Mouse (Mus musculus) adrenal gland, adult 18-20 months (tissue): ENCODE data around the gene Lyrm7. TPM values are rescaled to one million over a fixed set of nuclear protein-coding genes. Genes with fewer than 3 reads are reported as not detected.
"Not testable (repeated sequence)": the region's sequence is repeated elsewhere in the genome, so short reads cannot be mapped to it uniquely, and the experiment has no call there.

Experiments used
- DNase-seq, 2 experiments: peaks; one replicate each; pipeline ENCODE4 v3.0.0; 2021 to 2022; ENCODE audit warnings: low spot score in 2 of 2
- long read RNA-seq, 2 experiments: library from polyadenylated mRNA; stranded (forward); transcript quantifications; one replicate each; pipeline ENCODE4 v2.0.0; 2021
- total RNA-seq, 2 experiments: library from RNA; stranded (reverse); gene quantifications; 1 replicate in 1 of 2; 2 replicates in 1 of 2; pipeline ENCODE4 v1.2.3; 2021

Lyrm7 gene
- total RNA-seq: 10 to 100 TPM in 1 of 2 experiments, 1 to 10 TPM in 1; 8.4 to 22.2 TPM
- long read RNA-seq, experiment 1, partial matches to known transcripts: 0 of 3 reads
- long read RNA-seq, experiment 1, other reads (novel, unspliced or antisense): 1 of 3 reads
- long read RNA-seq, experiment 2, transcript Lyrm7-205 (5 exons, 3,431 nt): major isoform, 7 of 11 reads
- long read RNA-seq, experiment 2, partial matches to known transcripts: 0 of 11 reads
- long read RNA-seq, experiment 2, other reads (novel, unspliced or antisense): 4 of 11 reads

DNA sequence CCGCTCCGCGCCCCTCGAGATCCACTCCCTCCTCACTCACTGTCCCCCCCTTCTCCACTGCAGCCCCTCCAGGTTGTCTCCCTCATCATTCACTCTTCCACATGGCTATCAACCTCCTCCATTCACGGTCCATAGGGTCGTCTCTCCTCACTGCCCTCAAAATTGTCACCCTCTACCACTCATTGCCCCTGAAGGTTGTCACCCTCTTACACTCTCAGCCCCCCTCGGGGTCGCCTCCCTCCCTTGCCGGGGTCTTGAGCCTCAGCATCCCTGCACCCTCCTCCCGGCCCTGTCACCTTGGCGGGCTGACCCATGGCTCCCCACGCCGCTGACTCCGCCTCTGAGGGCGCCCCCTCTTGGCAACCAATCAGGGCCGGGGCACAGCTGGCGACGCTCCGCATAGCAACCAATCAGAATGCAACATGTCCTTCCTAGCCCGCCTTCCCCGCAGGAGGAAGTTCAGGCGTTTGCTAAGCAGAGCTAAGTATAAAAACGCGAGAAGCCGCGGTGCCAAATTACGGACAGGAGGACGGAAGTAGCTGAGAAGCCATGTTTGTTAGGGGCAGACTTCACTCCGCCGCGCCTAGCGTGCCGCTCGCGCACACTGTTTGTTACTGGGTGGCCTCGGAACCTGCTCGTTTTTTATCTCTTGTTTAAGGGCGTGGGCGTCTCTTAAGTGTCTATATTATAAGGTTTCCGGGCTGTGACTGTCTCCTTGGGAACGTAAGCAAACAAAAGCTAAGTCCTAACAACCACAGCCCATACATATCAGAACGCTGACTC is at the start of gene Lyrm7:
Gene Lyrm7, minus strand, starts transcription at position 661 of the 783 bp plus-strand sequence.
- DNase-seq: peak; percentile 93 to 94

DNA sequence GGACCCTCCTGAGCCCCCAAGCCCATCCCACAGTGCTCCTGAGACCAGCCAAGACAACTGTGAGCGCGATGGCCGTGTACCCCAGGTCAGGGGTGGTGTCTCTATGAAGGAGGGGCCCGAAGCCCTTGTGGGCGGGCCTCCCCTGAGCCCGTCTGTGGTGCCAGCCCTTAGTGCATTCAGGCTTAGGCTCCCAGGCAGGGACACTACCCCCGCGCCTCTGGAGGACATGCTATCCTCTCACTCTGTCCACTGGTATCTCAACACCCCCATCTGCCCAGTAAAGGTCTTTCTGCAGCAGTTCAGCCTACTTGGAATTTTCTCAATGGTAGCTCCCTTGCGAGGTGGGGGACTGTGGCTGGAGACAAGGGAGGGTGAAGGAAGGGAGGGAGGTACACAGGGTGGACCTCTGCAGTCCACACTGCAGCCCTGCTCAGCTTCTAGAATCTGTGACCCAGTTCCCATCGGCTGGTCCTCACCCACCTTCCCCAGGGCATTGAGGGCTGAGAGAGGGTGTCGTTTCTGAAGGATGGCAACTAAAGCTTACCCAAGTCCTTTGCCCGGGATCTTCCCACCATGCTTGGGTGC is 49.5 kb upstream of the Lyrm7 start:
- no peak for DNase-seq

DNA sequence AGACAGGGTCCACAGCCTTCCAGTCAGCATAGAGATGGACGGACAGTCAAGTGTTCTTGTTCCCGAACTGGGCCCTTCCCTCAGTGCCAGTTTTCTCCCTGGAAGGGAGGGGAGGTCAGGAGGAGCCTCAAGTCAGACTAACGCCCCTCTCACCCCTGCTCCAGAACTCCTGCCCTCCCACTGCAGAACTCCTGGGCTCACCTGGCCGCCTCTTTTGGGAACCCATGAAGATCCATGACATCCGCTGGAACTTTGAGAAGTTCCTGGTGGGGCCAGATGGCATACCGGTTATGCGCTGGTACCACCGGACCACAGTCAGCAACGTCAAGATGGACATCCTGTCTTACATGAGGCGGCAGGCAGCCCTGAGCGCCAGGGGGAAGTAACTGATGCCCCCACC is 48.6 kb upstream of the Lyrm7 start:
- no peak for DNase-seq

DNA sequence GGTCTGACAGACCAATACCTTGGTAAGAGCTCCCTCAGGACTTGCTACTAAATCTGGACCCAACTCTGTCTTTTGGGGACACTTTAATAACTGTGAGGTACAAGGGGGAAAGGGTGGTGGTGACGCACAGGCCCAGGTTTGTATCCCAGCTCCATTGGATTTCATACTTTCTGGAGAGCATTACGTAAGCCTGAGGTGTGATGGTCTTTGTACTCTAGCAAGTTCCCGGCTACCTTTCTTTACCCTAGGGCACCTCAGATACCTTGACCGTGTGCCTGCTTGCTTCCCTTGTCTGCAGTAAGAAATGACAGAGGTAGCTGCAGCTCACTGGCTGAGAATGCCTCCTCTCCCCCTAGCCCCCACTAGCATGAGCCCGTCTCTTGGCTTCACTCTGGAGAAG is 46.5 kb upstream of the Lyrm7 start:
- no peak for DNase-seq

DNA sequence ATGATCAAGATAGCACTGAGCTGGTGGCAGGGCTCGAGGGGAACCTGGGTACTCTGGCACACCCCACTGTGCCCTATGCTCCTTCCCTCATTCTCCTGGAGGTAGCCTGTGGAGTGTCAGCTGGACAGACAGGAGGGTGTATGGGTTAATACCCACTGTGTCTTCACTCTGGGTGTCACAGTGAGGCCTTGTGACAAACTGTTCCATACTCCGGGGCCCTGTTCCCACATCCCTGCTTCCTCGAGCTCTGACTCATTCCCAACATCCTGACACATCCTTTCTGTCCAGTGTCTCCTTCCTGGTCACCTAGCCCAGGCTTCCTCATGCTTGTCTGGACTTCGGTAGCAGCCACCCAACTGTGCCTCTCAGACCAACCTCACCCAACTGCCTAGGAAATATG is 45.8 kb upstream of the Lyrm7 start:
- no peak for DNase-seq

DNA sequence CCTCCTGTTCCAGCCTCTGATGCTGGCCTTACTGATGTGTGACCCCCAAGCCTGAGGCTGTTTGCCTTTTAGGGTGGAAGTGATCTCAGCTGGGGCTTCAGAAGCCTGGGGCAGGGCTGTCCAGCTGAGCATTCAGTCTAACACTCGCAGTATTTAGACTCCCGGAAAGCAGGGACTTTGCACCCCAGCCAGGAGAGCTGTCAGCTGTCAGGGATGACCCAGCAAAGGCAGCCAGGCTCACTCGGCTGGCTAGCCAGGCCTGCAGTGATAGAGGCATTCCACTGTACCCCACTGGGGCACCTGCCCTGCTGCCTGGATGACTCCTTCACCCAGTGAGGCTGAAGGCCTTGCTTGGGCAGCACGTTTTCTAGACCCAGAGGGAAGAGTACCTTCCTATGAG is 45.2 kb upstream of the Lyrm7 start:
- no peak for DNase-seq

DNA sequence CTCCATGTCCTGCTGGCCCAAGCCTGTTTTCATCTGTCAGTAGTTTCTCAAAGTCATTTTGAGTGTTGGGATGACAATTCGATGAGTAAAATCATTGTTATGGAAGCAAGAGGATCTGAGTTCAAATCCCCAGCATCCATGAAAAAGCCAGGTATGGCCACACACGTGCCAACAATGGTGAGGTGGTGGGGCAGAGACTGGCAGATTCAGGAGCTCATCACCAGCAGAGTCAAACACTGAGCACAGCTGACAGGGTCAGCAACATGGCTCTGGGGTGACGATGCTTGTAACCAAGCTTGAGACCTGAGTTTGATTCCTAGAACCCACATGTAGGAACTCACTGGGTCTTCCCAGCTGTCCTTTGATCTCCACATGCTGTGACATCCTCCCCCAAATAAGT is 44.4 kb upstream of the Lyrm7 start:
- DNase-seq: no peak

DNA sequence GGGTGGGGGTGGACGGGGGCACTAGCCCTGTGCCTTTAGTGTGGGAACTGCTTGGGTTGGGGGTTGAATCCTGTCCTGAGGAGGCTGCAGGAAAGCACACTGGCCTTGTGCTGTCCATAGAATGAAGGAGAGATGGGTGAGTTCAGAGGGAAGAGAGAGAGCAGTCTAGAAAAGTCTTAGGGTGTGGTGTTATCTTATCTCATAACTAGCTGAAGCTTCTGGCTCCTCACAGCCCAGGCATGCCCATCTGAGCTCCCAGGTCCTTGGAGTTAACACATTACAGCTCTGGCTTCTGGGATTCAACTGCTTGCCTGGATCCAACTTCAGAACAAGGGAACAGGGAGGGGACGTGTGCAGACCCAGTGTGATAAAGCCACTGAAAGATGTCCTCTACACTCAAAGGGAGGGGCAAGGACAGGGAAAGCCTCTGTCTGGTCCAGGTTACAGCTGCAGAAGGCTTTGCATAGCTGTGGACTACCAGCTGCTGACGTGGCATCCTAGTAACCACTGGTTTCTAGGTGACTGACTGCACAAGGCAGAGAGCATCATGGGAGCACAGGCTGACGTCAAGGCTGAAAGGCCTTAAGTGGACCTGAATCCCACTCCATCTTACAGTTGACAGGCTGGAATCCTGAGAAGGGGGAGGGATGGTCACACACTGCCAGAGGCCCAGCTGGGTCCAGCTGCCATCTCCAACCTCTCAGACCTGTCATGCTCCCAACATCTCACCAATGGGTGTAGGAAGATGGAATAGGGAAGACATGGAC is 43.4 kb upstream of the Lyrm7 start:
- no peak for DNase-seq

DNA sequence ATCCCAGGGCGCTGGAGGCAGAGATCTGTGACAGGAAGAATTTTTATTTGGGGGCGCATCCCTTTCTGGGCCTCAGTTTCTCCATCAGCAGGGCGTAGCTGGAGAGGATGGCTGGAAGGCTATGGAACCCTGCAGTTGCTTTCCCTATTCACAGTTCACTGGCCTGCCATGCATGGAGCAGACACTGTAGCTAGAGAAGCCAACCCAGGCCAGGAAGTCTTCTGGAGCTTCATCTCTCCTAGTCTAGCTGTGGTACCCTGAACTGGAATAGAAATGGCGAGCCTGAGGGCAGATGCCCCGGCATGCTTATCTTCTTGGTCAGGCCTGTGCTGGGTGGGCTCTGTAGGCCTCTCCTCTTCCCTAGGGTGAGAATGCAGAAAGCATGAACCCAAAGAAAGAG is 42.6 kb upstream of the Lyrm7 start:
- no peak for DNase-seq

DNA sequence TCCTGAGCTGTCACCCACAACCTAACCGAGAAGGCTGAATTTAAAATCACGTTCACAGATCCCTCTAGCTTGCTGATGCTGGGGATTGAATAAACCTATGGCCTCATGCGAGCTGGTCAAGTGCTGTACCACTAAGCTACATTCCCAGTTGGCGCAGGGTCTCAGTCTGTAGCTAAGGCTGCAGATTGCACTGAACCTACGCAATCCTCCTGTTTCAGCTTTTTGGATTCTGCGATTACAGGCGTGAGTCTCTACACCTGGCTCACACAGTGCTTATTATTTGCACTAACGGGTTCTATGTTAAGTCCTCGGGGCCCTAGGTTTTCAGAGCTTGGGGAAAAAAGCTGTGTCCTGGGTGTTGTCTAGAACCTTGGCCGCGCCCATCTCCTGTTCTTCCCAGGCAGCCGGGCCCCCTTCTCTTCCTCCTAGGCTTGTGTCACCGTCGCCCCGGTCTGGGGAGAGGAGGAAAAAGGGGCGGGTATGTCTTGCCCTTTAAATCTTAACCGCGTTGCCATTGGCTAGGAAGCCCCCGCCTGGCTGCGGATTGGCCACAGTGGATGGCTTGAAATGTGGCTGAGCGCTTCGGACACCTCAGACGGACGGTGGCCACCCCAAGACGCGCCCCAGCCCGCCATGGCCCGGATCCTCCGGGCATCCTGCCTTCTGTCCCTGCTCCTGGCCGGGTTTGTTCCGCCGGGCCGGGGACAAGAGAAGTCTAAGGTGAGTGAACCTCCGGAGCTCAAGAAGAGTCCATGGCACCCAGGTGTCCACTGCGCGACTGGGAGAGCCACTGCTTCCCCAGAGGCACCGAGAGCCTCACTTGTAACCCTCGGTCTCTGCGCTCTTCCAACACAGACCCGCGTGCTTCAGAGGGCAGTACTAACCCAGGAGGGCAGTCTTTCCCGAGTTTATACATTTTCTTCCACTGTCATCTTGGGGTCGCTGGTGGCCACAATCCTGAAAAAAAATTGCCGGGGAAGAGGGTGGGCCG is 41.9 kb upstream of the Lyrm7 start, which contains the start of gene Gpx3:
Gene Gpx3, plus strand, starts transcription at position 121 of the 991 bp plus-strand sequence.
- DNase-seq: peak; percentile 62 to 73

DNA sequence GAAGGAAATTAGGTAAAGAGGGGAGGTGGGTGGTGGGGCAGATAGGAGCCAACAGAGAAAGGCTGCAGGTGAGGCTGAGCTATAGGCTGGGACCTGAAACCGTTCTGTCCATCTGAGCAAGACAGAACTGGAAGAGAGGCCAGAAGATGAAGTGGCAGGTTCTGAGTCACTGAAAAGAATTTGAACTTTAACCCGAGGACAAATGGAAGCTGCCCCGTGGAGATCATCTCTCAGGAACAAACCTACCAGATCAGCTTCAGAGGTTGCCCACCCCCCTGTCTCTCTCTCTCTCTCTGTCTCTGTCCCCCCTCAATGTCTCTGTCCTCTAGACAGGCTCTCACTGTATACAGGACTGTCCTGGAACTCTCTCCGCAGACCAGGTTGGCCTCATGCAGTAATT is 38.9 kb upstream of the Lyrm7 start:
- no peak for DNase-seq

DNA sequence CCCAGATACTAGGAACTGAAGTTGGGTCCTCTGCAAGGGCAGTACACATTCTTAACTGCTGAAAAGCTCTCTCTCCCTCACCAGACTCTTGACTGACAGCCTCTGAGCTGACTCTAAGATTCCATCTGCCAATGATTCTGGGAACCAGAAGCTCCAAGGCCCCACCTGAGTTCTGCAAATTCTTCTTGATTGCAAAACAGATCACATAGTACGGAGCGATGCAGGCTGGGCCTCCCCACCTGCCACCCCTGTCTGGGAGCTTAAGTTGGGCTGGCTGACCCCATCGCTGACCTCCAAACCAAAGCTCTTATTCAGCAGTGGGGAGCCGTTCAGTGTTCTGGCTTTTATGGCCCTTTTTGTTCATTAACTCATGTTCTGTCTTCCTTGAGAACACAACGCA is 36.8 kb upstream of the Lyrm7 start:
- DNase-seq: no peak

DNA sequence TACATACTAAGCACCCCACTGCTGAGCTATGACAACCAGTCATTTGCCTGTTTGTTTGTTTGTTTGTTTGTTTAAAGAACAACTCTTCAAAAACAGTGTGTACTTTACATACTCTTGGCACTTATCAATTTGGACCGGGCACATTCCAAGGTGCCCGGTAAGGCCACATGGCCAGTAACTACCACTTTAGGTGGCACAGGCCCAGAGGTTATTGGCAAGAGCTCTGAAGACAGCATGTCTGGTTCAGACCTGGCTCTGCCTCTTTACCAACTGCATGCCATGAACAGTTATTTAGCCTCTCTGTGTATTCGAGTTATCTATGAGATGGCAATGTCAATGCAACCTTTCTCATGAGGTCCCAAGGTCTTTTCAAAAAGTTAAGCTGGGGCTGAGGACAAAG is 35.9 kb upstream of the Lyrm7 start:
- DNase-seq: not testable (repeated sequence)

DNA sequence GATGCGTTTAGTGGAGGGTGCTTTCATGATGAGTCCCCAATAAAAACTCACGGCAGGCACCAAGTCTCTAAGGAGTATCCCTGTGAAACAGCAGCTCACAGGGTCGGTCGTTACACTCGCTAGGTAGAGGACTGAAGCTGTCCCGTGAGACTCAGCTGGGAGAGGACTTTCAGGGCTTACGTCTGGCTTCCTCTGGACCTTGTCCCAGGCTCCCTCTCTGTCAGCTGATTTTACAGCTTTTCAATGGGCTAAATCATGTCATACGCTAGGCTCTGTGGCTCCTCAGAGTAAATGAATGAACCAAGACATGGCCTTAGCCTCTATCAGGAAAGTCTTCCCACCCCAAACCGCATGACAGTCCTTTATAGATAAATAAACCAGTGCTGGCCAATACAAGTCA is 33.9 kb upstream of the Lyrm7 start:
- DNase-seq: no peak

DNA sequence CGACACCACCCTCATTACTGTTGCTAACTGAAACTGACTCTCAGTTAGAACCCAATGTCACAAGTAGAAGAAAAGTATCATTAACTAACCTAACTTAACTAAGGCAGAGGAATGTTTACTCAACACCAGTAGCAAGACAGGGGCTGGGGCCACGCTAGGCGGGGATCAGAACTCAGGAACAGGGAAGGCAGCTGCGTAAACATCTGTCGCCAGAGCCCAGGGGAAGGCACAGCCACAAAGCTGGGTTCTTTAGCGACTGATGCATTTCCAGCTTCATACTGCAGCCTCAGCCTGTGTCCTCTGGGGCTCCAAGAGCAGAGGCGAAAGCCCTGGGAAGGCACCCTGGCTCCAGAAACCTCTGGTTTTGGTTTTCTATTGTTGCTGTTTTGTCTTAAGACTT is 31.4 kb upstream of the Lyrm7 start:
- DNase-seq: no peak

DNA sequence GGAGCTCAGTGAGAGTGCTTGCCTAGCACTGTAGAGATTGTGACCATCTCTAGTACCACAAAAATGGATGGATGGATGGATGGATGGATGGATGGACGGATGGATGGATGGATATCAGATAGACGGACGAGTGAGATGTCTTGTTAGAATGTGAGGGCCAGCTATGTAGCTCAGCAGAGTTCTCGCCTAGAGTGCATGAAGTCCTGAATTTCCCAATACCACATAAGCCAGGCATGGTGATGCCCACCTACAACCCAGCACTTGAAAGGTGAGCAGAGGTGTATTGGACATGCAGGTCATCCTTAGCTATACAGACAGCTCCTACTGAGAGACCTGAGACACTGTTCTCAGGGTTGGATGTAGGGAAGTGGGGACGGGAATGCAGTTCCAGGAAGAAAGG is 30.6 kb upstream of the Lyrm7 start:
- no peak for DNase-seq

DNA sequence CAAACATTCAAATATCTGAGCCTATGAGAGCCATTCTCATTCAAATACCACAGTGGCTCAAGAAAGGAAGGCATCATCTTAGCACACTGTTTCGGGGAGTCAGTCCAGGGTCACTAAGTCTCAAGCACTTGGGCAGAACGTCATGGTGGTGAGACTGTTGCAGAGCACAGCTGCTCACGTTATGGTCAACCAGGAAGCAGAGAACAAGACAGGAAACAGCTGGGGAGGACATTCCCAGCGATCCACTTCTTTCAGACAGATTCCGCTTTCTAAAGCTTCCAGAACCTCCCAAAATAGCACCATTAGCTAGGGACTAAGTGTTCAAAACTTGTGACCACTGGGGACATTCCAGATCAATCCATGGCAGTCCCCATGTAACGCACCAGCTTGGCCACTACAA is 27.2 kb upstream of the Lyrm7 start:
- no peak for DNase-seq

DNA sequence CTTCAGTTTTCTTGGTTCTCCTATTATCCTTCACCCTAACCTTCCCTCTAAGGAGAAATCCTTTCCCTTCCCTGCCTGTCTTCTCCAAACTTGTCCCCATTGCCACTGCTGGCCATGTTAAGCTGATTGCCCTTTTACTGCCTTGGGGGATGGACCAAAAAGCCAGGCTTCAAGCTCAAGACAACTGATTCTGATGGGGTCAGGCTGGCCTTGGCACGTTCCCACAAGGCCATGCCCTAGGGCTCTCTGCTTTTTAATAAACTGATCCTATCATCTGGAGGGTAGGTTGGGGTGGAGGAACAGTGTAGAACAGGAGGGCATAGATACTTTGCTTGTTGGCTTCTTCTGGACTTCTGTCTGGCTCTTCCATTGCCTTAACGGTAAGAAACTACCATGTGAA is 24.7 kb upstream of the Lyrm7 start:
- DNase-seq: no peak

DNA sequence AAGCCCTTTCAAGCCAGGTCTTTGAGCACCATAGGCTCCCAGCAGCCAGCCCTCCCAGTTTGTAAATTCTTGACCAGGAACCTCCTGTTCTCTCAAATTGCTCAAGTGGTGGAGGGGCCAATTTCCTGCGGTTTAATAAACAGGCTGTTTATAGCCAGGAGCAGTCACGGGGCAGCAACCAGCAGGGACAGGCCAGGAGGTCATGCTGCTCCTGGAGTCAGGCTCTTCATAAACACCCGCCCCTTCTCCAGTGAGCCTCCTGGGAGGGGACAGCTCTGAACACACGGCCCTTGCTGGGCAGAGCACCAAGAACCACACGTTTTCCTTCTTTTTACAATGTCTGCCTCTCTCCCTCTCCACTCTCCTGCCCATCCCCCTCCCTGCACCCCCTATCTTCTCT is 24.2 kb upstream of the Lyrm7 start:
- DNase-seq: no peak

DNA sequence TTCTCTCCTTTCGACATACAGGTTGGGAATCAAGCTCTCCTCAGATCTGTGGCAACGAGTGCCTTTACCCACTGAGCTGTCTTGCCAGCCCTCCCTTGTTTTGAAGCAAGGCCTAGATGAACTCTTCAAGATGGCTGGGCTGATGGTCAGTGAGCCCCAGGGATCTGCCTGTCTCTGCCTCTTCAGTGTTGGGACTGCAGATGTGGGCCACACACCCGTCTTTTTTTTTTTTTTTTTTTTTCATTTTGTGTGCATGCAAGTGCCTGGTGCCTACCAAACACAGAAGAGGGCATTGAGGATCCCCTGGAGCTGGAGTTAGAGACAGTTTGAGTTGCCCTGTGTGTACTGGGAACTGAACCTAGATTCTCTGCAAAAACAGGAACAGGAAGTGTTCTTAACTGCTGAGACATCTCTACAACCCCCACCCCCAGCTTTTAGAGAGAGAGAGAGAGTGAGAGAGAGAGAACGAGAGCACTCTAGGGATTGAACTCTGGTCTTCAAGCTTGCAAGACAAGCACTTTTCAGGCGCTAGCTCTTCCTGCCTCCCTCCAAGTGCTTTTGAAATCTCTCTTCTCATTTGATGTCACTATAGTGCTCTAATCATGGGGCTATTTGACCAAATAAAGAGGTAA is 23.6 kb upstream of the Lyrm7 start:
- no peak for DNase-seq
